Mouse (Mus musculus): Measurements from ENCODE around the gene Nlrc5. TPM values are rescaled to one million over a fixed set of nuclear protein-coding genes. Genes with fewer than 3 reads are reported as not detected.

The Nlrc5 gene
- polyA plus RNA-seq, 1 experiment from 2014 or later: 0.11 TPM

GRCm38 (mm10) chr8:94418017-94418416 is 16.1 kb upstream of the Nlrc5 start:
- ATAC-seq (ENCODE audit: insufficient read depth) (no peak), DNase-seq (no peak)
- Histone ChIP-seq H3K4me2 (no peak overlapping the region), H3K9me3 (ENCODE audit: low read depth, low read length) (no peaks in the 10 kb centered on the region), H3K27ac (ENCODE audit: low read depth) (no peak overlapping the region), H3K9ac (no peak overlapping the region), H3K27me3 (ENCODE audit: insufficient read depth, low read length) (no peaks in the 10 kb centered on the region), H3K36me3 (ENCODE audit: insufficient read depth) (no peaks in the 10 kb centered on the region), H3K4me1 (ENCODE audit: insufficient read depth) (no peaks in the 10 kb centered on the region), H3K4me3 (ENCODE audit: low read depth, low read length) (no peak overlapping the region)
- 60% methylated on average over 9 of the region's 9 CpGs for WGBS
- no peak for TF ChIP-seq CTCF (IDR thresholded peaks at IDR 0.05; ENCODE audit: low read depth)

- Histone ChIP-seq H3K4me1 (ENCODE audit: insufficient read depth) (no peaks in the 10 kb centered on the region), H3K9me3 (ENCODE audit: low read depth, low read length) (no peaks in the 10 kb centered on the region), H3K4me3 (ENCODE audit: low read depth, low read length) (no peak overlapping the region), H3K27me3 (ENCODE audit: insufficient read depth, low read length) (no peaks in the 10 kb centered on the region), H3K9ac (no peak overlapping the region), H3K4me2 (no peak overlapping the region), H3K27ac (ENCODE audit: low read depth) (no peak overlapping the region), H3K36me3 (ENCODE audit: insufficient read depth) (no peaks in the 10 kb centered on the region)
- WGBS: 84% methylated on average over 4 of the region's 4 CpGs
- DNase-seq: no peak
- TF ChIP-seq CTCF (IDR thresholded peaks at IDR 0.05; ENCODE audit: low read depth): no peak
- ATAC-seq (ENCODE audit: insufficient read depth): no peak
These were observed 11.9 kb upstream of the Nlrc5 start for GRCm38 (mm10) chr8:94422270-94422669.

- peak; percentile 9 for DNase-seq
- ATAC-seq (ENCODE audit: insufficient read depth): no peak
- H3K9me3 ChIP-seq (ENCODE audit: low read depth, low read length): no peaks in the 10 kb centered on the region
- H3K4me3 ChIP-seq (ENCODE audit: low read depth, low read length): no peak overlapping the region
- H3K4me1 ChIP-seq (ENCODE audit: insufficient read depth): no peaks in the 10 kb centered on the region
- H3K9ac ChIP-seq: no peak overlapping the region
- no peaks in the 10 kb centered on the region for H3K36me3 ChIP-seq (ENCODE audit: insufficient read depth)
- WGBS: 35% methylated on average over 10 of the region's 10 CpGs
- H3K27me3 ChIP-seq (ENCODE audit: insufficient read depth, low read length): no peaks in the 10 kb centered on the region; the same call in 1 of the 2 replicates
- H3K4me2 ChIP-seq: no peak overlapping the region
- H3K27ac ChIP-seq (ENCODE audit: low read depth): no peak overlapping the region
- TF ChIP-seq CTCF (IDR thresholded peaks at IDR 0.05; ENCODE audit: low read depth): no peak
These were observed 6.2 kb upstream of the Nlrc5 start for GRCm38 (mm10) chr8:94427953-94428352.

- H3K9me3 ChIP-seq (ENCODE audit: low read depth, low read length): no peaks in the 10 kb centered on the region
- WGBS: 61% methylated on average over 4 of the region's 4 CpGs
- H3K4me2 ChIP-seq: no peak overlapping the region
- H3K4me1 ChIP-seq (ENCODE audit: insufficient read depth): no peaks in the 10 kb centered on the region
- no peak for DNase-seq
- no peak overlapping the region for H3K9ac ChIP-seq
- no peak overlapping the region for H3K27ac ChIP-seq (ENCODE audit: low read depth)
- no peak overlapping the region for H3K4me3 ChIP-seq (ENCODE audit: low read depth, low read length)
- no peak for ATAC-seq (ENCODE audit: insufficient read depth)
- no peak for TF ChIP-seq CTCF (IDR thresholded peaks at IDR 0.05; ENCODE audit: low read depth)
- H3K36me3 ChIP-seq (ENCODE audit: insufficient read depth): no peaks in the 10 kb centered on the region
- H3K27me3 ChIP-seq (ENCODE audit: insufficient read depth, low read length): peaks cover 2% of the 10 kb centered on the region; the same call in 1 of the 2 replicates
These were observed 5.7 kb upstream of the Nlrc5 start for GRCm38 (mm10) chr8:94428420-94428819.

- no peak for TF ChIP-seq CTCF (IDR thresholded peaks at IDR 0.05; ENCODE audit: low read depth)
- no peak for DNase-seq
- Histone ChIP-seq H3K27ac (ENCODE audit: low read depth) (no peak overlapping the region), H3K9me3 (ENCODE audit: low read depth, low read length) (no peaks in the 10 kb centered on the region), H3K9ac (no peak overlapping the region), H3K4me3 (ENCODE audit: low read depth, low read length) (no peak overlapping the region), H3K4me1 (ENCODE audit: insufficient read depth) (no peaks in the 10 kb centered on the region), H3K27me3 (ENCODE audit: insufficient read depth, low read length) (peaks cover 8% of the 10 kb centered on the region; the same call in 1 of the 2 replicates), H3K36me3 (ENCODE audit: insufficient read depth) (no peaks in the 10 kb centered on the region), H3K4me2 (no peak overlapping the region)
- WGBS: 71% methylated on average over 7 of the region's 7 CpGs
- no peak for ATAC-seq (ENCODE audit: insufficient read depth)
These were observed 4.8 kb upstream of the Nlrc5 start for GRCm38 (mm10) chr8:94429376-94429775.

GRCm38 (mm10) chr8:94432212-94432611 is 1.9 kb upstream of the Nlrc5 start:
- WGBS: 77% methylated on average over 3 of the region's 3 CpGs
- Histone ChIP-seq H3K4me1 (ENCODE audit: insufficient read depth) (no peaks in the 10 kb centered on the region), H3K9me3 (ENCODE audit: low read depth, low read length) (no peaks in the 10 kb centered on the region), H3K27ac (ENCODE audit: low read depth) (no peak overlapping the region), H3K4me2 (no peak overlapping the region), H3K4me3 (ENCODE audit: low read depth, low read length) (no peak overlapping the region), H3K36me3 (ENCODE audit: insufficient read depth) (no peaks in the 10 kb centered on the region), H3K27me3 (ENCODE audit: insufficient read depth, low read length) (peaks cover 8% of the 10 kb centered on the region; the same call in 1 of the 2 replicates), H3K9ac (no peak overlapping the region)
- no peak for TF ChIP-seq CTCF (IDR thresholded peaks at IDR 0.05; ENCODE audit: low read depth)
- no peak for ATAC-seq (ENCODE audit: insufficient read depth)
- no peak for DNase-seq

- 73% methylated on average over 3 of the region's 3 CpGs for WGBS
- H3K27me3 ChIP-seq (ENCODE audit: insufficient read depth, low read length): peaks cover 8% of the 10 kb centered on the region; the same call in 1 of the 2 replicates
These were observed 802 bp downstream of the Nlrc5 start for GRCm38 (mm10) chr8:94434958-94435357.

More at GRCm38 (mm10) chr8:94434958-94435357, 802 bp downstream of the Nlrc5 start:
- H3K9me3 ChIP-seq (ENCODE audit: low read depth, low read length): no peaks in the 10 kb centered on the region
- TF ChIP-seq CTCF (IDR thresholded peaks at IDR 0.05; ENCODE audit: low read depth): no peak
- no peaks in the 10 kb centered on the region for H3K36me3 ChIP-seq (ENCODE audit: insufficient read depth)
- H3K4me1 ChIP-seq (ENCODE audit: insufficient read depth): no peaks in the 10 kb centered on the region
- H3K4me3 ChIP-seq (ENCODE audit: low read depth, low read length): no peak overlapping the region
- no peak overlapping the region for H3K27ac ChIP-seq (ENCODE audit: low read depth)
- no peak overlapping the region for H3K9ac ChIP-seq
- ATAC-seq (ENCODE audit: insufficient read depth): no peak
- DNase-seq: no peak
- H3K4me2 ChIP-seq: no peak overlapping the region

Data from lung, embryonic 14.5 days (tissue).